Mouse (Mus musculus) embryonic facial prominence, embryonic 12.5 days (tissue): ENCODE data around the gene Urb2. TPM values are rescaled to one million over a fixed set of nuclear protein-coding genes. Genes with fewer than 3 reads are reported as not detected.
"Not testable (repeated sequence)": the region's sequence is repeated elsewhere in the genome, so short reads cannot be mapped to it uniquely, and the experiment has no call there.

Experiments used
- ATAC-seq: fragments of 200-750 bp; cut with Nextera tagmentation; 2 replicates; pipeline ENCODE4 v1.8.0; 2017; ENCODE audit not compliant: insufficient number of reproducible peaks, insufficient read depth, low FRiP score, low TSS enrichment
- H3K27ac ChIP-seq: fragments of 300-500 bp; sonication (generic); 2 replicates; pipeline ENCODE4 v1.5.1; 2016; ENCODE audit warnings: mild to moderate bottlenecking
- H3K27me3 ChIP-seq: fragments of 300-500 bp; sonication (generic); 2 replicates; pipeline ENCODE4 v1.6.1; 2016; ENCODE audit warnings: mild to moderate bottlenecking, moderate library complexity
- H3K36me3 ChIP-seq: fragments of 300-500 bp; sonication (generic); 2 replicates; pipeline ENCODE4 v1.6.1; 2016; ENCODE audit warnings: mild to moderate bottlenecking
- H3K4me1 ChIP-seq: fragments of 300-500 bp; sonication (generic); 2 replicates; pipeline ENCODE4 v1.6.1; 2016
- H3K4me2 ChIP-seq: fragments of 300-500 bp; sonication (generic); replicated peaks from 2 replicates; pipeline ENCODE4 v1.6.1; 2016; ENCODE audit warnings: mild to moderate bottlenecking, moderate library complexity
- H3K4me3 ChIP-seq: fragments of 300-500 bp; sonication (generic); 2 replicates; pipeline ENCODE4 v1.5.1; 2016; ENCODE audit warnings: mild to moderate bottlenecking
- H3K9ac ChIP-seq: fragments of 300-500 bp; sonication (generic); 2 replicates; pipeline ENCODE4 v1.6.1; 2016; ENCODE audit warnings: mild to moderate bottlenecking, moderate library complexity
- H3K9me3 ChIP-seq: fragments of 300-500 bp; sonication (generic); 2 replicates; pipeline ENCODE4 v1.6.1; 2016; ENCODE audit warnings: mild to moderate bottlenecking, moderate library complexity
- WGBS: fragments of 180-500 bp; shearing (Covaris S2); methylation state at CpG from one replicate; pipeline ENCODE4 v1.1.7; 2016; 5-methylcytosine and 5-hydroxymethylcytosine counted together
- polyA plus RNA-seq: library from polyadenylated mRNA; unstranded; fragments of >200 nt; fragmentation: Nextera tagmentation; extraction: Ambion mirVana; gene quantifications from 2 replicates; pipeline ENCODE4 v1.2.1, GENCODE M21; 2016

Gene Urb2
- polyA plus RNA-seq, 1 experiment from 2014 or later = 6.1 TPM

DNA sequence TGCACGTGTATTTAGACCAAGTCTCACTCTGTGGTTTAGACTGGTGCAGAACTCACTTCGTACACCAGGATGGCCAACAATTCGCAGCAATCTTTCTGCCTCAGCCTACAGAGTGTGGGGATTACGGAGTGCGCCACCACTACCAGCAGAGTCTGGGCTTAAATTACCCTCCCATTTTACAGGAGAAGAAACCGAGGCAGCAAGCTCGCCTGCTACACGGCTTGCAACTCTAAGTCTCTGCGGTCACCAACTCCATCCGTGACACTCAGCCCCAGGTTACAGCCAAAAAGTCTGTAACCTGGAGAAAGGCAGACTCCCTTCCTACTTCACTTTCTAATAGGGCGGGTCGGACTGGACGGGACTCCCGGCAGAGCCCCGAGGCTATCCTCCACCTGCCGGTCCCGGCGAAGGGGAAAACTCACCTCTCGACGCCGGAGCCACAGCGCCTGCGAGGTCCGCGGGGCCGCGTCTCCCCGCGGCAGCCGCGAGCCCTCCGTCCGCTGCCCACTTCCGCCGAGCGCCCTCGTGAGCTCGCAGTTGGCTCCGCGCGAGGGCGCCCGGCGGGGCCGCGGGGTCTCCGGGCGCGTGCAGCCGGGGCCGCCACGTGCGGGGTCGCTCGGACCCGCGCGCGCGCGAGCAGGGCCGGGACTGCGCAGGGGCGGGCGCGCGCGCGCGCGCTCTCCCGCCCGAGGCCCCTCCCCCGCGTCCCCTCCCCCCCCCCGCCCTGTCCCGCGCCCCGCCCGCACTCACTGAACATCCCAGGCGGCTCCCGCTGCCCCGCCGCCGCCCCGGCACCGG is 670 bp upstream of the Urb2 start:
- peaks cover 8% of the 10 kb centered on the region; the same call in 1 of the 2 replicates for H3K36me3 ChIP-seq
- H3K27me3 ChIP-seq = no peaks in the 10 kb centered on the region
- H3K4me2 ChIP-seq = peak overlapping the region; percentile 76
- H3K4me1 ChIP-seq = peaks cover 23% of the 10 kb centered on the region
- ATAC-seq = peak; percentile 62
- H3K27ac ChIP-seq = peak overlapping the region; percentile 95
- WGBS = 1% methylated on average over 51 of the region's 87 CpGs
- no peaks in the 10 kb centered on the region for H3K9me3 ChIP-seq
- H3K4me3 ChIP-seq = peak overlapping the region; percentile 78
- peak overlapping the region; percentile 79 for H3K9ac ChIP-seq

DNA sequence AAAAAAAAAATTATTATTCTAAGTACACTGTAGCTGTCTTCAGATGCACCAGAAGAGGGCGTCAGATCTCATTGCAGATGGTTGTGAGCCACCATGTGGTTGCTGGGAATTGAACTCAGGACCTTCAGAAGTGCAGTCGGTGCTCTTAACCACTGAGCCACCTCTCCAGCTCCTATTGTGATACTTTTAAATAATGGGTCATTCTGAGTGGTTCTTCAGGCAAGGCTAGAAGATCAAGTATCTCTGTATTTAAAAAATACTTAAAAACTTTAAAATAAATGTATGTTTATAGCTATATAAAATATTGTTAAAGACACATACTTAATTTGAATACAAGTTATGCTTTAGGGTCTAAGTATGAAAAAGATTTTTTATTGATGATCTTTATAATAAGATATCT is 5.0 kb downstream of the Urb2 start:
- H3K4me1 ChIP-seq, H3K4me2 ChIP-seq, H3K9ac ChIP-seq, H3K27ac ChIP-seq, H3K27me3 ChIP-seq, H3K4me3 ChIP-seq, H3K9me3 ChIP-seq, ATAC-seq: not testable (repeated sequence)
- 74% methylated on average over 2 of the region's 2 CpGs for WGBS
- peaks cover 50% of the 10 kb centered on the region for H3K36me3 ChIP-seq

DNA sequence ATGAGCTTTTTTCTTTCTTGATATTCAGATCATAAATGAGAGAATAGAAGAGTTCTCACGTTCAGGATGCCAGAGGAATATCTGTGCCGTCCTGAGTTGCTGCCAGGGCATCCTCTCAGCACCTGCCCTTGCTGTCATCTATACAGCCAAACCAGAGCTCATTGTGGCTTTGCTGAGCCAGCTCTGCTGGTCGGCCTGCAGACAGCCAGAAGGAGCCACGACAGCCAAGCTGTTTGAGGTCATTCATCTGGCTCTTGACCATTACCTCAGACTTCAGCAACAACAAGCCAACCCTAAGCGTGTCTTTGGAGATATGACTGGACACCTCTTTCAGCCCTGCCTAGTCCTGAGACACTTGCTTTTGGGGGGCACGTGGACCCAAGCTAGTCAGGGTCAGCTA is 6.5 kb downstream of the Urb2 start:
- WGBS = 90% methylated on average over 6 of the region's 6 CpGs
- Histone ChIP-seq H3K9ac (no peak overlapping the region), H3K4me1 (no peaks in the 10 kb centered on the region; the same call in 1 of the 2 replicates), H3K9me3 (no peaks in the 10 kb centered on the region), H3K27me3 (no peaks in the 10 kb centered on the region), H3K36me3 (peaks cover 57% of the 10 kb centered on the region), H3K27ac (no peak overlapping the region), H3K4me3 (no peak overlapping the region), H3K4me2 (no peak overlapping the region)
- no peak for ATAC-seq

DNA sequence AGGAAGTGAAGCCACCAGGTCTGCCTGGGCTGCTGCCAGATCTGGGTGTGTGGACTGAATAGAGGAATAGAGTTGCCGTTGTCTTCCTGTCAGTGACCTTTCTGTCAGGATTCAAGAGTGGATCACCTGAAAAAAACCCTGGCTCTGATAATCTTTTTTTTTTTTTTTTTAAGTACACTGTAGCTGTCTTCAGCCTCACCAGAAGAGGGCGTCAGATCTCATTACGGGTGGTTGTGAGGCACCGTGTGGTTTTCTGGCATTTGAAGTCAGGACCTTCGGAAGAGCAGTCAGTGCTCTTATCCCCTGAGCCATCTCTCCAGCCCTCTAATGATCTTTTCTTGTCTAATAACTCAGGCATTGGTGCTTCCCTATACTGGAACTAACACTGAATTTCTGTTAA is 12.1 kb downstream of the Urb2 start:
- 71% methylated on average over 5 of the region's 5 CpGs for WGBS
- peaks cover 82% of the 10 kb centered on the region for H3K36me3 ChIP-seq
- no peaks in the 10 kb centered on the region for H3K27me3 ChIP-seq
- H3K27ac ChIP-seq = no peak overlapping the region
- no peak overlapping the region for H3K4me2 ChIP-seq
- no peaks in the 10 kb centered on the region for H3K4me1 ChIP-seq
- H3K4me3 ChIP-seq = no peak overlapping the region
- no peak for ATAC-seq
- H3K9me3 ChIP-seq = no peaks in the 10 kb centered on the region
- H3K9ac ChIP-seq = no peak overlapping the region

DNA sequence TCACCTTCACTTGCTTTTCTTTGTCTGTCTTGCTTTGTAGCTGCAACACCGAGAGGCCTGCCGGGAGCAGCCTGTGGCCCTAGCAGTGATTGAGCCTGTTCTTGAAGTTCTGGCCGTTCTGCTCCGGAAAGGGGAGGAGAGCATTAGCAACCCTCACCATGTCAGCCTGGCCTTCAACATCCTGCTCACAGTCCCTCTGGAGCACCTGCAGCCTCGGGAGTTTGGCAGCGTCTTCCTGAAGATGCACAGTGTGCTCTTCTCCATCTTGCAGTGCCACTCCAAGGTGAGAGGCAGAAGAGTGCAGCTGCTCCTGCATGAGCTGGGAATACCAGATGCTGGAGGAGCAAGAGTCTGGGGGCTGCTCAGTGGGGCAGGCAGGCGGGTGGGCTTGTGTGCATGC is 16.8 kb downstream of the Urb2 start:
- no peaks in the 10 kb centered on the region for H3K27me3 ChIP-seq
- no peak for ATAC-seq
- H3K4me1 ChIP-seq = no peaks in the 10 kb centered on the region
- 91% methylated on average over 7 of the region's 7 CpGs for WGBS
- H3K9me3 ChIP-seq = no peaks in the 10 kb centered on the region
- no peak overlapping the region for H3K4me3 ChIP-seq
- no peak overlapping the region for H3K4me2 ChIP-seq
- no peak overlapping the region for H3K27ac ChIP-seq
- H3K9ac ChIP-seq = no peak overlapping the region
- H3K36me3 ChIP-seq = peaks cover 78% of the 10 kb centered on the region

DNA sequence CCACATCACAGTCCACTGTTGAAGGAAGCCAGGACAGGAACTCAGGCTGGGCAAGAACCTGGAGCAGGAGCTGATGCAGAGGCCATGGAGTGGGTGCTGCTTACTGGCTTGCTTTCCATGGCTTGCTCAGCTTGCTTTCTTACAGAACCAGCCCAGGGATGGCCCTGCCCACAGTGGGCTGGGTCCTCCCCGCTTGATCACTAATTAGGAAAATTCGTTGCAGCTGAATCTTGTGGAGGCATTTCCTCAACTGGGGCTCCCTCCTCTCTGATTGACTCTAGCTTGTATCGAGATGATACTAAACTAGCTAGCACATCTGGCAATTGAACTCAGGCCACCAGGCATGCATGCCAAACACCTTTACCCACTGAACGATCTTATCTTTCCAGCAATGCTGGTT is 18.0 kb downstream of the Urb2 start:
- Histone ChIP-seq H3K9me3 (no peaks in the 10 kb centered on the region), H3K4me3 (no peak overlapping the region), H3K27ac (no peak overlapping the region), H3K27me3 (no peaks in the 10 kb centered on the region), H3K9ac (no peak overlapping the region), H3K4me2 (no peak overlapping the region), H3K36me3 (peaks cover 74% of the 10 kb centered on the region), H3K4me1 (no peaks in the 10 kb centered on the region)
- no peak for ATAC-seq
- WGBS = 38% methylated on average over 4 of the region's 4 CpGs

DNA sequence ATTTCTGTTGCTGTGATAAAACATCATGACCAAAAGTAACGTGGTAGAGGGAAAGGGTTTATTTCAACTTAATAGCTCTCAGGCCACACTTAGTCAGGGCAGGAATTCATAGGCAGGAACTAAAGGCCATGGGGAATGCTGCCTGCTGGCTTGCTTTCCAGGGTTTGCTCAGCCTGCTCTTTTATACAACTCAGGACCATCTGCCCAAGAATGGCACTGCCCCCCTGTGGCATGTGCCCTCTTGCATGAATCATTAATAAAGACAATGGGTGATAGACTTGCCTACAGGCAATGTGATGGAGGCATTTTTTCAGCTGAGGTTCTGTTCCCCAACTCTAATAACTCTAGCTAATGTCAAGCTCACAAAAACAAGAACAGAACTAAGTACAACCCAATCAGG is 20.9 kb downstream of the Urb2 start:
- Histone ChIP-seq H3K9me3 (no peaks in the 10 kb centered on the region), H3K4me1 (no peaks in the 10 kb centered on the region), H3K27me3 (no peaks in the 10 kb centered on the region), H3K4me3 (no peak overlapping the region), H3K9ac (no peak overlapping the region), H3K4me2 (no peak overlapping the region), H3K36me3 (peaks cover 69% of the 10 kb centered on the region), H3K27ac (no peak overlapping the region)
- 79% methylated on average over 1 of the region's 1 CpGs for WGBS
- no peak for ATAC-seq

DNA sequence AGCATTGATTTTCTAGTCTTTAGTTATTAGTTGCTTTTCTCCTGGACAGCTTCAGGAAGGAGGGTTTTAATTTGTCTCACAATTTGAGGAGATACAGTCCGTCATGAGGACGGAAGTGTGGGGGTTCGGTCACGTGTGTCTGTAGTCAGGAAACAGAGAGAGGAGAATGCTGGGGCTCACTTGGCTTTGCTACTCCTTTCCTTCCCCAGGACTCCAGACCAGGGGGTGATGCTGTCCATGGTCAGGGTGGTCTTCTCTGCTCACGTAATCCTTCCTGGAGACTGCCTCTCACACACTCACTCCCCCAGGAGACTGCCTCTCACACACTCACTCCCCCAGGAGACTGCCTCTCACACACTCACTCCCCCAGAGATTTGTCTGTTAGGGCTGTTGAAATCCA is 23.1 kb downstream of the Urb2 start:
- no peak overlapping the region for H3K4me3 ChIP-seq
- H3K27me3 ChIP-seq = no peaks in the 10 kb centered on the region
- no peak overlapping the region for H3K9ac ChIP-seq
- no peak overlapping the region for H3K27ac ChIP-seq
- WGBS = 94% methylated on average over 5 of the region's 5 CpGs
- H3K4me1 ChIP-seq = no peaks in the 10 kb centered on the region
- H3K36me3 ChIP-seq = peaks cover 56% of the 10 kb centered on the region
- no peak overlapping the region for H3K4me2 ChIP-seq
- ATAC-seq = no peak
- H3K9me3 ChIP-seq = no peaks in the 10 kb centered on the region

DNA sequence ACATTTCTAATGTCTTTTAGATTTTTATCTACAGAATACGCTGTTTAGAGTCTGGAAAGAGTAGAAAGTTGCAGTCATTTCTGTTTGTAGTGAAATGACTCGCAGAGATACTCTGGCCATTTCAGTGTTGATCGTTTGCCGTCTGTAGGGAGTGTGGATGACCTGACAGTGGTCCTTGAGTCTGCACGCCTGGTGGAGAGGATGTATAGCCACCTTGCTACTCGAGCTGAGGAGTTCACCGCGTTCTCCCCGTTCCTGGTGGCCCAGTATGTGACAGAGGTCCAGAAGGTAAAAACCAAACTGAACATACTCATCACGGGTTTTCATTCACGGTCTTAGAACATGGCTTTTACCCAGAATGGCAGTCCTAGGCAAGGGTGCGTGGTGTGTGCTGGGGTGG is 23.6 kb downstream of the Urb2 start:
- Histone ChIP-seq H3K4me3 (no peak overlapping the region), H3K4me2 (no peak overlapping the region), H3K4me1 (no peaks in the 10 kb centered on the region), H3K27ac (no peak overlapping the region), H3K9ac (no peak overlapping the region), H3K27me3 (no peaks in the 10 kb centered on the region), H3K36me3 (peaks cover 51% of the 10 kb centered on the region), H3K9me3 (no peaks in the 10 kb centered on the region)
- WGBS = 94% methylated on average over 12 of the region's 12 CpGs
- ATAC-seq = no peak

DNA sequence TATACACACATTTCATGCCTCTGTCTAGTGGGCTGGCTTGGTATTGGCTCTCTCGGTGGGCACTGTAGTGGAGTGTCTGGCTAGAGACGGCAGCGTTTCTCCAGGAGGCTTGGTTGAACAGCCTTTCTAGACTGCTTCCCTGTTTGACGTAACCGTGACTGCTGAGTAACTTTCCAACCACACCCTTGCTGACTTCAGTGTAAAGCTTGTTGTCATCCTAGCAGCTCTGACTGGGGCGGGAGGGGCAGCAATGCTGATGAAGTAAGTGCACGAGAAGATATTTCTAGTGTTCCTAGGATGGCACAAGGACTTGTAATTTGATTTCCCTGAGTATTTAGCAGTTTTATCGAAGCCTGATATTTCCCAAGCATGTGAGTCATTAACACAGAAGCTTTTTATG is 24.5 kb downstream of the Urb2 start:
- Histone ChIP-seq H3K4me1 (no peaks in the 10 kb centered on the region), H3K36me3 (peaks cover 45% of the 10 kb centered on the region), H3K27me3 (no peaks in the 10 kb centered on the region), H3K9ac (no peak overlapping the region), H3K4me3 (no peak overlapping the region), H3K4me2 (no peak overlapping the region), H3K27ac (no peak overlapping the region), H3K9me3 (no peaks in the 10 kb centered on the region)
- ATAC-seq = no peak
- 89% methylated on average over 8 of the region's 8 CpGs for WGBS

DNA sequence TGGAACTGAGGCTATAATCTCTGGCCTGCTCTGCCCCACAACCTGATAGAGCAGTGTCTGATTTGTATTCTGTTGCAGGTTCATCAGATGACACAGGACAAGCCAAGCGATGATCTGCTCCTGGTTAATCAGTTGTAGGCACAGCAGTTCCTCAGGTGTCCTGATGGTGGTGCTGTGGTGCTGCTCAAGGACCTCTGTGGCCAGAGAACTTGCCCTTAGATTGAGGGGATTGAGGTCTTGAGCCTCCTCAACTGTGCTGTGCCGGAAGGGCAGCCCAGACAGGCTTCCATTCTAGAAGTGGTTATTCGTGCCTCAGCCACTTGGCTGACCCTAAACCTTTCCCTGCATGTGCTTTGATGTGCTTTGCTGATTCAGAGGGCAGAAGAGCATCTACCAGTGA is 30.8 kb downstream of the Urb2 start:
- no peaks in the 10 kb centered on the region for H3K27me3 ChIP-seq
- no peaks in the 10 kb centered on the region for H3K9me3 ChIP-seq
- H3K27ac ChIP-seq = no peak overlapping the region
- no peak overlapping the region for H3K4me3 ChIP-seq
- WGBS = 27% methylated on average over 3 of the region's 3 CpGs
- H3K9ac ChIP-seq = no peak overlapping the region
- H3K4me2 ChIP-seq = no peak overlapping the region
- H3K36me3 ChIP-seq = peaks cover 9% of the 10 kb centered on the region; the same call in 1 of the 2 replicates
- no peaks in the 10 kb centered on the region for H3K4me1 ChIP-seq
- ATAC-seq = no peak

DNA sequence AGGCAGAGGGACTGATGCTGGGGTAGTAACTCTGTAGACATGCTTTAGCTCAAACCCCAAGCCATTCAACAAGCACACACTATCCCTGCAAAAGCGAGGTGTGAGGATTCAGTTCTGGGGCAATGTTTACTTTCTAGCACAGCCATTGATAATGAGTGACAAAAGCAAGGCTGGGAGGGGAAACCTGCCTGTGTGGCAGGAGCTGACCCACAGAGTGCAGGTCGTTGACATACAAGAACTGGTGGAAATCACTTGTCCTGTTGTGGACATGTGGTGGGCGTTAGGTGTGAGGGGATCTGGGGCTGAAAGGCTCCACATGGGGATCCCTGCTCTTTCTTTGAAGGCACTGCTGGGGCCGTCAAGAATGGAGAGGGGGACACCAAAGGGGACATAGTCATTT is 31.3 kb downstream of the Urb2 start:
- Histone ChIP-seq H3K36me3 (peaks cover 5% of the 10 kb centered on the region; the same call in 1 of the 2 replicates), H3K9ac (no peak overlapping the region), H3K27ac (no peak overlapping the region), H3K4me2 (no peak overlapping the region), H3K27me3 (no peaks in the 10 kb centered on the region), H3K4me1 (no peaks in the 10 kb centered on the region), H3K4me3 (no peak overlapping the region), H3K9me3 (no peaks in the 10 kb centered on the region)
- WGBS = 54% methylated on average over 4 of the region's 4 CpGs
- no peak for ATAC-seq
